Mouse (Mus musculus): Measurements from ENCODE around the gene Erc2. TPM values are rescaled to one million over a fixed set of nuclear protein-coding genes. Genes with fewer than 3 reads are reported as not detected.

Erc2 gene
- polyA plus RNA-seq, 2 experiments, result 4.9 to 6.5 TPM

DNA sequence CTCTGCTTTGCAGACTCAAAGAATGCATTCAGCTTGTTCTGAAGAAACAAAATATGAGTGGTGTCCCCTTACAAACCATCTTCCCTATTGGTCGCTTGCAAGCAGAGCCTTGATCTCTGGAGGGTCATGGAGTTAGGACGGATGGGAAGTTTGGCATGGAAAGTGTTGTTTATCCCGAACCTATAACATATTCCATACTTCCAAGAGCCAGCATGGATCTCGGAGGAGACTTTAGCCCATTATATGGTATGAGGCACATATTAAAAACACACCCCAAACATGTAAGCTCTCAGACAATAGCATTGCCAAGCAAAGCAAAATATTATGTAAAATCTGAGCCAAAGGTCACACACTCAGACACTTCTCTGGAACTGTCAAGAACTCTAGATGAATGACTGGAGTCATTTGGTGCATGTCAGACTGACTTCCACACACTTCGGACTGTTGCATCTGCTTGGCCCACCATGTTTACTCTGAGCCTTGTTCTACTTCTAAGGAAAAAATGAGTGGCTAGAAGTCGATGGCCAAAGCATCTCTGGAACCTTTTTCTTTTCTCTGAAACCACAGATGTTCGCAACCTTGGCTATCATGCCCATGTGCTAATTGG, 809.6 kb downstream of the Erc2 start:
- DNase-seq (ENCODE audit: low spot score), result no peak
- H3K4me2 ChIP-seq (replicated peaks; ENCODE audit: low read depth, low read length, severe bottlenecking), result no peak overlapping the region
- H3K9me3 ChIP-seq (ENCODE audit: control insufficient read depth, low read length), result no peaks in the 10 kb centered on the region
- H3K36me3 ChIP-seq (ENCODE audit: control insufficient read depth, insufficient read depth, low read length), result no peaks in the 10 kb centered on the region
- no peak overlapping the region for H3K4me3 ChIP-seq (replicated peaks; ENCODE audit: low read length)
- WGBS, result 71% methylated on average over 7 of the region's 7 CpGs
- no peak for TF ChIP-seq POLR2A (IDR thresholded peaks at IDR 0.05; ENCODE audit: borderline replicate concordance, extremely low read depth, insufficient read depth, insufficient read length)
- peaks cover 17% of the 10 kb centered on the region for H3K4me1 ChIP-seq (ENCODE audit: control insufficient read depth, insufficient read depth, low read length)
- no peaks in the 10 kb centered on the region for H3K27me3 ChIP-seq (ENCODE audit: control insufficient read depth, insufficient read depth, low read length)
- no peak for ATAC-seq (ENCODE audit: low FRiP score, low read depth)
- no peak overlapping the region for H3K9ac ChIP-seq (ENCODE audit: low read depth, low read length, severe bottlenecking)
- no peak overlapping the region for H3K27ac ChIP-seq (replicated peaks; ENCODE audit: low read depth, low read length)

DNA sequence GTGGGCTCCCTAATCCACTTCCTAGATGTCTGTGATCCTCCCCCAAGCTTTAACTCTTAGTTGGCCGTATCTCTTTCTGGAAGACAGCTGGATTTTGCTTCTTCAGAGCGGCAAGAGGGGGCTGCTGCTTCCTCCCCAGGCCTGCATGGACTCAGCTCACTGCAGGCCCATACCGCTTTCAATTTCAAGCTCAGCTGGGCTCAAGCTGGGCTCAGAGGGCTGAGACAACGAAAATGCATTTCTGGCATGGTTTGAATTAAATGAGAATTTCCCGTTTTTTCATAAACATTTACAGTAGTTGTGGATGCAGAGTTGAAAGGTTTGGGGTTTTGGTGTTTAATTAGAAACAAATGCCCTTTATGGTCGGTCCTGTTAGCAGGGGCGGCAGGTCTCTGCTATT, 812.8 kb downstream of the Erc2 start:
- H3K27me3 ChIP-seq (ENCODE audit: control insufficient read depth, insufficient read depth, low read length), result no peaks in the 10 kb centered on the region
- H3K9me3 ChIP-seq (ENCODE audit: control insufficient read depth, low read length), result no peaks in the 10 kb centered on the region
- H3K36me3 ChIP-seq (ENCODE audit: control insufficient read depth, insufficient read depth, low read length), result no peaks in the 10 kb centered on the region
- H3K4me2 ChIP-seq (replicated peaks; ENCODE audit: low read depth, low read length, severe bottlenecking), result no peak overlapping the region
- ATAC-seq (ENCODE audit: low FRiP score, low read depth) (no peak), DNase-seq (ENCODE audit: low spot score) (peak; percentile 62)
- 13% methylated on average over 7 of the region's 7 CpGs for WGBS
- peak overlapping the region; percentile 38 for H3K27ac ChIP-seq (replicated peaks; ENCODE audit: low read depth, low read length)
- peaks cover 41% of the 10 kb centered on the region for H3K4me1 ChIP-seq (ENCODE audit: control insufficient read depth, insufficient read depth, low read length)
- H3K4me3 ChIP-seq (replicated peaks; ENCODE audit: low read length), result no peak overlapping the region
- H3K9ac ChIP-seq (ENCODE audit: low read depth, low read length, severe bottlenecking), result no peak overlapping the region
- no peak for TF ChIP-seq POLR2A (IDR thresholded peaks at IDR 0.05; ENCODE audit: borderline replicate concordance, extremely low read depth, insufficient read depth, insufficient read length)

DNA sequence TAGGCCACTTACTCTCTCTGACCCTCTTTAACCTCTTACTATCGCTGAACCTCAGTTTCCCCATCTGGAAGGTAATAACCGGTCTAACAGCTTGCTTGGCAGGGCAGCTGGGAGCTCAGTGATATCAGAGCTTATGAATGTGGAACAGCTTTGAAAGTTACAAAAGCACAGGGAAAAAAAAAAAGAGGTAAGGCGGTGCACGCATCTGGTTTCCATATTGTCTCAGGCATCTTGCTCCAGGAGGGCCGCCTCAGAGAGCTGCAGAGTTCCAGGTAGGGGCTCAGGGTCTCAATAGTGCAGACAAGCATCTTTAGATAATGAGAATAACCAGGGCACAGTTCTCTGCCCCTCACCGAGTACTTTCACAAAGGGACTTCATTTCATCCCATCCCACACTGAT, 816.9 kb downstream of the Erc2 start:
- no peak overlapping the region for H3K4me3 ChIP-seq (replicated peaks; ENCODE audit: low read length)
- no peaks in the 10 kb centered on the region for H3K27me3 ChIP-seq (ENCODE audit: control insufficient read depth, insufficient read depth, low read length)
- ATAC-seq (ENCODE audit: low FRiP score, low read depth) (no peak), DNase-seq (ENCODE audit: low spot score) (peak; percentile 59)
- 31% methylated on average over 6 of the region's 6 CpGs for whole genome bisulfite sequencing
- no peaks in the 10 kb centered on the region for H3K36me3 ChIP-seq (ENCODE audit: control insufficient read depth, insufficient read depth, low read length)
- no peaks in the 10 kb centered on the region for H3K9me3 ChIP-seq (ENCODE audit: control insufficient read depth, low read length)
- H3K9ac ChIP-seq (ENCODE audit: low read depth, low read length, severe bottlenecking), result no peak overlapping the region
- H3K4me1 ChIP-seq (ENCODE audit: control insufficient read depth, insufficient read depth, low read length), result peaks cover 56% of the 10 kb centered on the region
- H3K4me2 ChIP-seq (replicated peaks; ENCODE audit: low read depth, low read length, severe bottlenecking), result no peak overlapping the region
- TF ChIP-seq POLR2A (IDR thresholded peaks at IDR 0.05; ENCODE audit: borderline replicate concordance, extremely low read depth, insufficient read depth, insufficient read length), result no peak
- H3K27ac ChIP-seq (replicated peaks; ENCODE audit: low read depth, low read length), result peak overlapping the region; percentile 39; the same call in 1 of the 2 replicates

DNA sequence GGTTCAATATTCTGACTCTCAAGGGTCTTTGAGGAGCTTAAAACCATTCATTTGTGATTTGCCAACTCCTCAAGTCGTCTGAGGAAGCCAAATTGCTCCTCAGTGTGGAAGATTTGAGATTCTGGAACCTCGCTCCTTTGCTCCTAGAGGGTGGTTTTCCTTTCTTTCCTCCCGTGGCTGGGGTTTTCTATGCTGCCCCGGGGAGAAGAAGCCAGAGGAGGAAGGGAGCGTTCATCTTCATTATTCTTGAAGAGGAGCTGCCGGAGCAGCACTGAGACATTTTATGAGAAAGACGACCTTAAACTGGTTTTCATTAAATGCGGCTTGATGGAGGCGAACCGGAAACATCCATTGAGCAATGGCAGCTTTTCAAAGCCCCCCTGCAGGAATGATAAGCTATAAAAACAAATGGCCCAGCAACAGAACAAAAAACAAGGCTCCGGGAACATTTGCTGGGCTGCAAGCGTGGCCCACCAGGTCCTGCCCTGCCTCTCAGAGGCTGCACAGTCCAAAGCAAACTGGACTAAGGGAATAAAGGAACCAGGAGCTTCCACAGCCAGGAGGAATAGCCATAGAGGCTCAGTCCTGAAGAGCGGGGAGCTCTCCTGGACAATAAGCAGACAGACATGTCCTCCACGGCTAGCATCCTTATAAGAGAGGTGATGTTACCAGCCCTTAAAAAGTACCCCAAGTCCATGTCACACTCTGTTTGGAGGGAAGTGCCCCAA, 819.2 kb downstream of the Erc2 start:
- Histone ChIP-seq H3K27me3 (ENCODE audit: control insufficient read depth, insufficient read depth, low read length) (no peaks in the 10 kb centered on the region), H3K9me3 (ENCODE audit: control insufficient read depth, low read length) (no peaks in the 10 kb centered on the region), H3K4me1 (ENCODE audit: control insufficient read depth, insufficient read depth, low read length) (peaks cover 40% of the 10 kb centered on the region), H3K4me3 (replicated peaks; ENCODE audit: low read length) (no peak overlapping the region), H3K27ac (replicated peaks; ENCODE audit: low read depth, low read length) (0 out of 2 replicates have a peak overlapping the region, but pooled peaks have one; percentile 1), H3K9ac (ENCODE audit: low read depth, low read length, severe bottlenecking) (no peak overlapping the region), H3K36me3 (ENCODE audit: control insufficient read depth, insufficient read depth, low read length) (no peaks in the 10 kb centered on the region), H3K4me2 (replicated peaks; ENCODE audit: low read depth, low read length, severe bottlenecking) (no peak overlapping the region)
- 27% methylated on average over 14 of the region's 14 CpGs for WGBS
- DNase-seq (ENCODE audit: low spot score) (peak; percentile 49), ATAC-seq (ENCODE audit: low FRiP score, low read depth) (no peak; the same call in 1 of the 2 replicates)
- no peak for TF ChIP-seq POLR2A (IDR thresholded peaks at IDR 0.05; ENCODE audit: borderline replicate concordance, extremely low read depth, insufficient read depth, insufficient read length)

DNA sequence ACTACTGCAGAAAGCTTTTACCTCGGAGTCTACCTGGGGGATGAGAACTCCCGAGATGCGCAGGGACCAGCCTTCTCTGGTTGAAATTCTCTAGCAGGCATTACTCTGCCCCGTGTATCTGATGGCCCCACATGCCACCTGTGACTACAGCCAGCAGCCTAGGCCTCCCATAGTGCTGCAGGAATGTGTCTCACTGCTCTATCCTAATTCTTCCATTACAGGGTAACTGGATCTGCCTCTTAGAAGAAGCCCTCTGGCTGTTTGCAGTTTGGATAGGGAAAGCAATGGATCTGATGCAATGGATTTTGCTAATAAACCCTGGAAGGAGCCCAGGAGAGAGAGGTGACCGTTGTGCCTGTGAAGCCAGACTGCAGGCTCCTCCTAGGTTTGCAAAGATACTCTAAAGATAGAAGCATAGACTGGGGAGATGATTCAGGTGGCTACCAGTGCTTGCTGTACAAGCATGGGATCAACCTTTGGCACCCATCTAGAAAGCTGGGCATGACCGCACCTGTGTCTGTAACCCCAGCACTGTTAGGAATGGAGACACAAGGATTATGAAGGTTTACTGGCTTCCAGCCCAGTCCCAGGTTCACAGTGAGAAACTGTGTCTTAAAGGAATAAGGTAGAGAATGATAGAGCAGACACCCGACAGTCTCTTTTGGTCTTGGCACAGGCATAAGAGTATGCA, 821.2 kb downstream of the Erc2 start:
- ATAC-seq (ENCODE audit: low FRiP score, low read depth) (no peak), DNase-seq (ENCODE audit: low spot score) (no peak)
- Histone ChIP-seq H3K9ac (ENCODE audit: low read depth, low read length, severe bottlenecking) (no peak overlapping the region), H3K9me3 (ENCODE audit: control insufficient read depth, low read length) (no peaks in the 10 kb centered on the region), H3K27ac (replicated peaks; ENCODE audit: low read depth, low read length) (no peak overlapping the region), H3K4me3 (replicated peaks; ENCODE audit: low read length) (no peak overlapping the region), H3K27me3 (ENCODE audit: control insufficient read depth, insufficient read depth, low read length) (no peaks in the 10 kb centered on the region), H3K4me2 (replicated peaks; ENCODE audit: low read depth, low read length, severe bottlenecking) (no peak overlapping the region), H3K4me1 (ENCODE audit: control insufficient read depth, insufficient read depth, low read length) (peaks cover 27% of the 10 kb centered on the region), H3K36me3 (ENCODE audit: control insufficient read depth, insufficient read depth, low read length) (no peaks in the 10 kb centered on the region)
- 66% methylated on average over 7 of the region's 7 CpGs for WGBS
- no peak for TF ChIP-seq POLR2A (IDR thresholded peaks at IDR 0.05; ENCODE audit: borderline replicate concordance, extremely low read depth, insufficient read depth, insufficient read length)

All from limb, embryonic 14.5 days (tissue).